Mouse (Mus musculus) forebrain, embryonic 10.5 days (tissue): ENCODE measurements around the gene Ctnnd2. TPM values are rescaled to one million over a fixed set of nuclear protein-coding genes. Genes with fewer than 3 reads are reported as not detected.

Experiments
- DNase-seq: peaks from one replicate; pipeline ENCODE4 v3.0.0-alpha.2; 2017; ENCODE audit warnings: low spot score; ENCODE audit errors: extremely low spot score
- H3K27ac ChIP-seq: fragments of 300-500 bp; sonication (generic); 2 replicates; pipeline ENCODE4 v1.5.1; 2016; ENCODE audit warnings: mild to moderate bottlenecking
- H3K27me3 ChIP-seq: fragments of 300-500 bp; sonication (generic); 2 replicates; pipeline ENCODE4 v1.6.1; 2016; ENCODE audit warnings: mild to moderate bottlenecking; ENCODE audit not compliant: poor library complexity, severe bottlenecking
- H3K36me3 ChIP-seq: fragments of 300-500 bp; sonication (generic); replicated peaks from 2 replicates; pipeline ENCODE4 v1.6.1; 2016; ENCODE audit warnings: mild to moderate bottlenecking, moderate library complexity
- H3K4me1 ChIP-seq: fragments of 300-500 bp; sonication (generic); 2 replicates; pipeline ENCODE4 v1.6.1; 2016
- H3K4me3 ChIP-seq: fragments of 300-500 bp; sonication (generic); 2 replicates; pipeline ENCODE4 v1.5.1; 2016; ENCODE audit warnings: mild to moderate bottlenecking, moderate library complexity
- H3K9me3 ChIP-seq: fragments of 300-500 bp; sonication (generic); 2 replicates; pipeline ENCODE4 v1.6.1; 2016; ENCODE audit warnings: mild to moderate bottlenecking, moderate library complexity
- WGBS: fragments of 180-500 bp; shearing (Covaris S2); methylation state at CpG from one replicate; pipeline ENCODE4 v1.1.7; 2016; 5-methylcytosine and 5-hydroxymethylcytosine counted together
- polyA plus RNA-seq: library from polyadenylated mRNA; unstranded; fragments of >200 nt; fragmentation: Nextera tagmentation; extraction: Ambion mirVana; gene quantifications from 2 replicates; pipeline ENCODE4 v1.2.1, GENCODE M21; 2016

Ctnnd2 gene
- polyA plus RNA-seq, 1 experiment from 2014 or later: 25.3 TPM

DNA sequence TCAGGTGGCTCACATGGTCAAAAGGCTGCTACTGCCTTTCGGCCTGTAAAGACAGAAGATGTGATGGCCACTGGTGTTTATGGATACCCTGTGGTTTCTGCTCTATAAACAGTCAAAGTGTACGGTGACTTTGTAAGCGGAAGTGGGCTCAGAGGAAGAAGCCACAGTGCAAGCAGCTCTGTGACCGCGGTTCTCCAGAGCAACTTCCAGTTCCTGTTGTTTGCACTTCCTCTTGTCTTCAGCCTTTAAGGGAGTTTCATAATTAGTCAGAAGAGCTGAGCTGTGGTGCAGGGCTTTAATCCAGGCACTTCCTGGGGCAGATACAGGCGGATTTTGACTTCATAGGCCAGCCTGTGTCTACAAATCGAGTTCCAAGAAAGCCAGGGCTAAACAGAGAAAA lies 438.2 kb downstream of the Ctnnd2 start:
- Histone ChIP-seq H3K27ac (no peak overlapping the region), H3K4me3 (no peak overlapping the region), H3K36me3 (no peaks in the 10 kb centered on the region), H3K9me3 (no peaks in the 10 kb centered on the region), H3K27me3 (no peaks in the 10 kb centered on the region), H3K4me1 (peaks cover 3% of the 10 kb centered on the region; the same call in 1 of the 2 replicates)
- 89% methylated on average over 7 of the region's 7 CpGs for WGBS
- no peak for DNase-seq

DNA sequence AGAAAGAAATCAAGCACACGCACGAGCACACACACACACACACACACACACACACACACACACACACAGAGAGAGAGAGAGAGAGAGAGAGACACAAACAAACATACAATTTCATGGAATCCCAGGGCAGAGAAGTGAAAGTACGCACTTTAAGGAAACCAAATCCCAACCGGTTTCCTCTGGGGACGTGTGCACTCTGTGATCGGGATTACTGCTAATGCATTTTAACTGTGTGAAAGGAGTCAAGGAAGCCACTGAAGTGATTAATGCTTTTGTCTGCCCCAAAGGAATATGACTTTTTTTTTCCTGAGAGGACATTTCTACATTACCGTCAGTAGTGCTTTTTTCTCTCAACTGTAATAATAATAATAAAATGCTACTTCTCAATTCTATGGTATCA lies 443.1 kb downstream of the Ctnnd2 start:
- peaks cover 3% of the 10 kb centered on the region; the same call in 1 of the 2 replicates for H3K4me1 ChIP-seq
- DNase-seq: no peak
- H3K9me3 ChIP-seq: no peaks in the 10 kb centered on the region
- H3K27ac ChIP-seq: no peak overlapping the region
- H3K36me3 ChIP-seq: peaks cover 5% of the 10 kb centered on the region; the same call in 1 of the 2 replicates
- no peaks in the 10 kb centered on the region for H3K27me3 ChIP-seq
- 68% methylated on average over 7 of the region's 7 CpGs for WGBS
- no peak overlapping the region for H3K4me3 ChIP-seq

DNA sequence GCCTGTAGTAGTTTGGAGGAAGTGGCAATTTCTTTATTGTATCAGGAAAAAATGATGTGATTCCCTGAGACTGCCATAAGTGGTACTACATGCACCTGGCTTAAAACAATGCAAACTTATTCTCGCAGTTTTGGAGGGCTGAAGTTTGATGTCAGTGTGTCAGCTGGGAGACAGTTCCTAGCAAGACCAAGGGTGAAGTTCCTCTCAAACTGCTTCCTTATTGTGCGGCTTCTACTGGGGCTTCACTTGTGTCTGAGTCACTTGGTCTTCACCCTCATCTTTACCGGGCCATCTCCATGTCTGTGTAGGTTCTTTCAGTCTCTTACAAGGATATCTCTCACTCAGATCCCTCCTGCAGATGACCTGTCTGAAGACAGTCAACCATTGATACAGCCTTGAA lies 444.5 kb downstream of the Ctnnd2 start:
- H3K9me3 ChIP-seq: no peaks in the 10 kb centered on the region

DNA sequence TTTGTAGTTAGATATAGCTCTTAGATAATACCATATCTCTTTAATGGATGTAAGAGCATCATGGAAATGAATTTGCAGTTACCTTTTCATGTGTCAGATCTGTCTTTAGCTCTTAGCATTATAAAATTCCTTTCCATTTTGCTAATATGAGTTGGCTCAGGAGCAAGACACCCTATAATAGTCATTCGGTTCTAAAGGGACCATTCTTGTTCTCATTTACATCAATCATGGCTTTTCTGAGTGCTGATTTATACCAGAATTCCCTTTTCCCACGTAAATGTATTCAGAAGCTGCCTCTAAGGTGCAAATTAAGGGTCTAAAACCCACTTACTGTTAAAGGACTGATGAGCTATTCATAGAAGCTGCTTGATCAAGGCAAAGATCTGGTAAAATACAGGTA lies 445.5 kb downstream of the Ctnnd2 start:
- Histone ChIP-seq H3K9me3 (no peaks in the 10 kb centered on the region), H3K4me3 (no peak overlapping the region), H3K27me3 (no peaks in the 10 kb centered on the region), H3K36me3 (peaks cover 5% of the 10 kb centered on the region; the same call in 1 of the 2 replicates), H3K4me1 (no peaks in the 10 kb centered on the region), H3K27ac (no peak overlapping the region)
- 80% methylated on average over 2 of the region's 2 CpGs for WGBS
- no peak for DNase-seq

More for the DNA sequence above, 444.5 kb downstream of the Ctnnd2 start:
- Histone ChIP-seq H3K27me3 (no peaks in the 10 kb centered on the region), H3K27ac (no peak overlapping the region), H3K36me3 (peaks cover 5% of the 10 kb centered on the region; the same call in 1 of the 2 replicates), H3K4me1 (peaks cover 3% of the 10 kb centered on the region; the same call in 1 of the 2 replicates), H3K4me3 (no peak overlapping the region)
- DNase-seq: no peak
- WGBS: 90% methylated on average over 3 of the region's 3 CpGs

DNA sequence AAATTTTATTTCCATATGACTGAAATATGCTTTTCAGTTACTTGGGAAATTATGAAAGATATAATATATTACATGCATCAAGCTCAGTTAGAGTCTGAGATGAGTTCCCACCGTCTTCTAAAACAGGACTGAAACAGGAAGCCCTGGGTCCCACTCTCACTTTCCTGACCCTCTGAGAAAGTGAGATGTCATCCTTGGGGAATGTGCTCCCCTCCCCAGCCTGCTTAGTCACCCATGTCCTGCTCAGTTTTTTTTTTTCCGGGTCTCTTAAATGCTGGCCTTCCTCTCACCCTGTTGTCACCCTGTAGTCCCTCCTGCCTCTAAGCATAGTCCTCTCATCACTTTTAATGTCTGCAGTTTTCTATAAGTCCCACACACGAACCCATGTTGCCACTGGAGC lies 456.1 kb downstream of the Ctnnd2 start:
- no peak for DNase-seq
- WGBS: 46% methylated on average over 3 of the region's 3 CpGs
- Histone ChIP-seq H3K27me3 (no peaks in the 10 kb centered on the region), H3K4me1 (no peaks in the 10 kb centered on the region), H3K9me3 (no peaks in the 10 kb centered on the region), H3K27ac (no peak overlapping the region), H3K36me3 (no peaks in the 10 kb centered on the region), H3K4me3 (no peak overlapping the region)

DNA sequence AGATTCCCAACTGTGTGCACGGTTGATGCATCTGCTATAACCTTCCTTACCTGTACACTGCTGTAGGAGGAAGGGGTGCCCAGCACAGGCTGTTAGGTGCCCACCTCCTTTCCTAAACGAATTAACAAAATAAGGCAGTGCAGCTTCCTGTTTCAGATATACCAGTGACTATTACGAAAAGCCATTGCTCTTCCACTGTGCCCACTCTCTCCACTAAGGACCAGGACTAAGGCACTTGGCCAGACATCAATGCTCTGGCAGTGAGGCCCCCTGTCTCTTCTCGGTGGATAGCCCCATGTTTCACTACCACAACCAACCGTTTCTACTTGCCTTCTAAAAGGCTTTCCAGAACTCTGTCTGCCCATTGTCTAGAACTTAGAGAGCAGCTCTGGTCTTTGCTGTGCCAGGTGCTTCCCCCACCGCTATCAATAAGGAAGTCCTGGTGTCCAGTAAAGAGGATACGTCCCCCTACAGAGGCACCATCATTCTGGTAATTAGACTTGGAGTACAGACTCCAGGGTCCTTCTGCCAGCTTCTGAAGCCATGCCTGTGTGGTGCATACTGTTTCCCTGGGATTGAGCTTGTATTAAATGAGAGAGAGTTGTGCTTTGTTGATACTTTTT lies 459.8 kb downstream of the Ctnnd2 start:
- Histone ChIP-seq H3K4me3 (no peak overlapping the region), H3K4me1 (peaks cover 11% of the 10 kb centered on the region), H3K27me3 (no peaks in the 10 kb centered on the region), H3K9me3 (no peaks in the 10 kb centered on the region), H3K36me3 (no peaks in the 10 kb centered on the region), H3K27ac (no peak overlapping the region)
- DNase-seq: no peak
- 84% methylated on average over 7 of the region's 7 CpGs for WGBS

DNA sequence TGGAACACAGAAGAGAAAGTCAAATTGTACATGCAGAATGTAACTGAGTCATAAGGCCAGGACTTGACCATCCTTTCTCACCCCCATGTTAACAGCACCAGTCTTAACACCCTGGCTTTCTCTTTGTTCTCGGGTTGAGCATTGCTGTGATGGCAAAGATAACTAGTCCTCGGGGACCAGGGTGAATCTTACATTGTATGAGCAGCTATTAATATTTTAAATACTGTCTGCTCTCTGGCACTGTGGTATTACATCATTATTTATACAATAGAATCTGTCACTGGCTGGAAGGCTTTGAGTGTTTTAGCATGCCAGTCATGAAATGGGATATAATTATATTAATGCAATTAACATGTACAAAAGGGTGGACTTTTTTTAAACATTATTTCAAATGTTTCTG lies 461.5 kb downstream of the Ctnnd2 start:
- no peak for DNase-seq
- no peak overlapping the region for H3K27ac ChIP-seq
- H3K36me3 ChIP-seq: no peaks in the 10 kb centered on the region
- no peak overlapping the region for H3K4me3 ChIP-seq
- no peaks in the 10 kb centered on the region for H3K9me3 ChIP-seq
- 75% methylated on average over 2 of the region's 2 CpGs for WGBS
- no peaks in the 10 kb centered on the region for H3K27me3 ChIP-seq
- H3K4me1 ChIP-seq: peaks cover 11% of the 10 kb centered on the region

DNA sequence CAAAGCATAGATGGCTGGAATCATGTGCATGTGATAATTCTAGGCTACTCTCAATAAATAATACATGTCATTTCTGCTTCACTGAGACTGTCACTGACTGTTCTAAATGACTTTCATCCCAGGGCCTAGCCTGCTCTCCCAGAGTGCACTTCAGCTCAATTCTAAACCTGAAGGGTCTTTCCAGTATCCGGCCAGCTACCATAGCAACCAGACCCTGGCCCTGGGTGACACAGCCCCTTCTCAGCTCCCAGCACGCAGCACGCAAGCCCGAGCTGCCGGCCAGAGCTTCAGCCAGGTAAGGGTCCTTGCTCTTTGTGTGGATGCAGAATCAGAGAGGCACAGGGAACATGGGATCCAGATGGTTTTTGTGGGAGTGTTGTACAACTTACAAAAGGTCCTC lies 462.1 kb downstream of the Ctnnd2 start:
- H3K27ac ChIP-seq: no peak overlapping the region

DNA sequence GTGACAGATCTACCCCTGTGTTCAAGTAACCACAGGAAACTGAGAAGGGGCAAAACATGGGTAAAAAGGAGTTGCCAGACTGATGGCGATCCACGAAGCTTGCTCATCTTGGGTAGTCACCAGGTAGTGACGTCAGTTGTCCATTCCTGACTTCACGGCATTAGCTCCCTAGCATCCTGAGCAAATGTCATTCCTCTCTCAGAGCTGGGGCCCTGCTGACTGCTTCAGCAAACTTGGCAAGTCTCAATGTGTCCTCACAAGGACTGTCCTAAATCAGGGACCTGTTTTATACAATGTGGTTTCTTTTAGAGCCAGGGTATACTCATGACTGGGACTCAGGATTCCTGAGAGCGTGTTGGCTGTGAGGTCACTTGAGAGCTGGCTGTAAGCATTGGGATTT lies 468.3 kb downstream of the Ctnnd2 start:
- no peaks in the 10 kb centered on the region for H3K36me3 ChIP-seq
- peaks cover 3% of the 10 kb centered on the region; the same call in 1 of the 2 replicates for H3K4me1 ChIP-seq
- peaks cover 11% of the 10 kb centered on the region for H3K27me3 ChIP-seq
- H3K9me3 ChIP-seq: no peaks in the 10 kb centered on the region
- DNase-seq: no peak
- WGBS: 93% methylated on average over 5 of the region's 5 CpGs
- no peak overlapping the region for H3K4me3 ChIP-seq
- no peak overlapping the region for H3K27ac ChIP-seq

More for the DNA sequence above, 462.1 kb downstream of the Ctnnd2 start:
- DNase-seq: no peak
- H3K27me3 ChIP-seq: no peaks in the 10 kb centered on the region
- H3K9me3 ChIP-seq: no peaks in the 10 kb centered on the region
- H3K4me1 ChIP-seq: peaks cover 11% of the 10 kb centered on the region
- no peaks in the 10 kb centered on the region for H3K36me3 ChIP-seq
- H3K4me3 ChIP-seq: no peak overlapping the region
- WGBS: 31% methylated on average over 5 of the region's 5 CpGs

DNA sequence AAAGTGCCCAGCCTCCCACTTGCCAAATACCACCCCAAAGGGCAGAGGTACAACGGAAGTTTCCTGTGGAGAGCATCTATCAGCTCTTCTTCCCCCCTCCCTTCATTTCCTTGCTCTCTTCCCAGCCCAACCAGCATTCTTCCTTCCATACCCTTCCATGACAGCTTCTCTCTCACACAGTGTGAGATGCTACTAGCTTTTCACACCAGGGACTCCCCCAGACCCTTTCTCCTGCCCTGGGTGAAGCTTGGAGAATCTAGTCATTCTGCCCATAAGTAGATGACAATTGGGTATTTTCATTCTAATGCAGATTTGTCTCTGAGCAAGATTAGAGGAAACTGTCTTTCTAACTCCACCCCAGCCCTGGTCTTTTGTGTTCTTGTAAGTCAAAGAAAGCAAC lies 473.3 kb downstream of the Ctnnd2 start:
- Histone ChIP-seq H3K27me3 (peaks cover 40% of the 10 kb centered on the region), H3K4me3 (no peak overlapping the region), H3K27ac (no peak overlapping the region), H3K36me3 (no peaks in the 10 kb centered on the region), H3K4me1 (peaks cover 22% of the 10 kb centered on the region), H3K9me3 (no peaks in the 10 kb centered on the region)
- 25% methylated on average over 1 of the region's 1 CpGs for WGBS
- no peak for DNase-seq

DNA sequence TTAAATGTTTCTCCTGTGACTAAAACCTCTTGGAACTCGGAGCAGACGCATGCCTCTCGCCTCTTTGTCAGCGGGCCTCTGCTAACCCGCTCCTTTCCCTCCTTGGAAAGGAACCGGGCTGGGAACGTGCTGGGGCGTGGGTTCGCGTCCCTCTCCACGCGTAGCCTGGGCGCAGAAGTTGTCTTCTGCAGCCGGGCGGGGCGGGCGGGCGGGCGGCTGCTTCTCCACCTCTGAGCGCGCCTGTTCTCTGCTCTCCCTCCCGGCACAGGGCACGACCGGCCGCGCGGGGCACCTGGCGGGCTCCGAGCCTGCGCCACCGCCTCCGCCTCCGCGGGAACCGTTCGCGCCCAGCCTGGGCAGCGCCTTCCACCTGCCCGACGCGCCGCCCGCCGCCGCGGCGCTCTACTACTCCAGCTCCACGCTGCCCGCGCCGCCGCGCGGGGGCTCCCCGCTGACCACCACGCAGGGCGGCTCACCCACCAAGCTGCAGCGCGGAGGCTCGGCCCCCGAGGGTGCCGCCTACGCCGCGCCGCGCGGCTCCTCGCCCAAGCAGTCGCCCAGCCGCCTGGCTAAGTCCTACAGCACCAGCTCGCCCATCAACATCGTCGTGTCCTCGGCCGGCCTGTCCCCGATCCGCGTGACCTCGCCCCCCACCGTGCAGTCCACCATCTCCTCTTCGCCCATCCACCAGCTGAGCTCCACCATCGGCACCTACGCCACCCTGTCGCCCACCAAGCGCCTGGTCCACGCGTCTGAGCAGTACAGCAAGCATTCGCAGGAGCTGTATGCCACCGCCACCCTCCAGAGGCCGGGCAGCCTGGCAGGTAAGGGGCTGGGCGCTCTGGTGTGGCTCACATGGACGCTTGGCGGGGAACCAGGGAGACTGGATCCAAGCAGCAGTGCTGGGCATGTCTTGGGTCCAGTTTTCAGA lies 474.4 kb downstream of the Ctnnd2 start:
- peaks cover 22% of the 10 kb centered on the region for H3K4me1 ChIP-seq
- H3K27me3 ChIP-seq: peaks cover 40% of the 10 kb centered on the region
- no peaks in the 10 kb centered on the region for H3K9me3 ChIP-seq
- DNase-seq: peak; percentile 37
- 1% methylated on average over 94 of the region's 94 CpGs for WGBS
- peak overlapping the region; percentile 82 for H3K27ac ChIP-seq
- H3K4me3 ChIP-seq: peak overlapping the region; percentile 69
- no peaks in the 10 kb centered on the region for H3K36me3 ChIP-seq

DNA sequence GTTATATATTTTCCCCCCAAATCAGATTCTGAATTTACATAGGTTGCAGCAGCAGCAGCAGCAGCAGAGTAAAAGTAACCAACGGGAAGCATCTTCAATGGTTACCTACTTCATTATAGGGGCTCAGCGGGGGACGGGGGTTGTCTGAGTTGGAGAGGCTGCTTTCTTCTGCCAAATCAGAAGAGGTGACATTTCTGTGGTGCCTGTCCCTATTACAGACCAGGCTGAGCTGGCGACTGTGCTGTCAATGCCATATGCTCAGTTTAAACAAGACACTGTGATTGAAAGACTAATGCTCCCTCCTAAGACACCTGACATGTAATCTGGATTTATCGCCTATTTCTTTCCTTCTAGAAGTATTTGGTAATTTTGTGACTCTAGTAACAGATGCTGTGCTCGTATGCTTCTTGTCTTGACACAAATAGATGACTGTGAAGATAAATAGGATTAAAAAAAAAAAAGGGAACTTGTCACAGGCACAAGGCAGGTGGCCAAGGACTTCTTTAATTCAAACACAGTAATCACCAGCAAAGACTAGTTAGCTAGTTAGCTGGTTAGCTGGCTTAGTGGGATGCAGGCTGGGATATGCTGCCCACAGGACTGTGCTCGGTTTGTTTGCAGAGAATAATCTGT lies 475.4 kb downstream of the Ctnnd2 start:
- Histone ChIP-seq H3K4me3 (no peak overlapping the region; the same call in 1 of the 2 replicates), H3K27me3 (peaks cover 40% of the 10 kb centered on the region), H3K9me3 (no peaks in the 10 kb centered on the region), H3K36me3 (no peaks in the 10 kb centered on the region), H3K4me1 (peaks cover 22% of the 10 kb centered on the region), H3K27ac (no peak overlapping the region)
- 49% methylated on average over 7 of the region's 7 CpGs for WGBS
- DNase-seq: no peak
